Mouse (Mus musculus) adrenal gland, postnatal 4 days (tissue): Measurements from ENCODE around the gene Pdxdc1. TPM values are rescaled to one million over a fixed set of nuclear protein-coding genes. Genes with fewer than 3 reads are reported as not detected.
"Not testable (repeated sequence)": the region's sequence is repeated elsewhere in the genome, so short reads cannot be mapped to it uniquely, and the experiment has no call there.

Experiments used
- DNase-seq, 2 experiments: peaks; one replicate each; pipeline ENCODE4 v3.0.0; 2021 to 2022; ENCODE audit warnings: low spot score in 2 of 2, mixed read lengths in 2 of 2
- total RNA-seq, 2 experiments: library from RNA; stranded (reverse); gene quantifications; 2 replicates each; pipeline ENCODE4 v1.2.3; 2021

Pdxdc1 gene
- total RNA-seq, 2 experiments from 2014 or later = 85.6 to 92.1 TPM

GRCm38 (mm10) chr16:13892850-13893249, 10.1 kb downstream of the Pdxdc1 start:
- DNase-seq = no peak

GRCm38 (mm10) chr16:13890449-13890848, 12.5 kb downstream of the Pdxdc1 start:
- DNase-seq = no peak

GRCm38 (mm10) chr16:13883094-13883774, 19.7 kb downstream of the Pdxdc1 start:
- no peak for DNase-seq

GRCm38 (mm10) chr16:13875483-13875882, 27.4 kb downstream of the Pdxdc1 start:
- no peak for DNase-seq

- peak; percentile 3 to 5 for DNase-seq
Measured at GRCm38 (mm10) chr16:13867910-13868514, 34.9 kb downstream of the Pdxdc1 start.

- DNase-seq = not testable (repeated sequence)
Measured at GRCm38 (mm10) chr16:13867406-13867805, 35.5 kb downstream of the Pdxdc1 start.

GRCm38 (mm10) chr16:13866616-13867015, 36.3 kb downstream of the Pdxdc1 start:
- DNase-seq = no peak

- no peak for DNase-seq
Measured at GRCm38 (mm10) chr16:13866076-13866475, 36.9 kb downstream of the Pdxdc1 start.

- DNase-seq = no peak
Measured at GRCm38 (mm10) chr16:13853886-13854285, 49.0 kb downstream of the Pdxdc1 start.

GRCm38 (mm10) chr16:13851446-13851845, 51.5 kb downstream of the Pdxdc1 start:
- no peak for DNase-seq

GRCm38 (mm10) chr16:13848310-13848709, 54.6 kb downstream of the Pdxdc1 start:
- no peak for DNase-seq

- DNase-seq = no peak
Measured at GRCm38 (mm10) chr16:13846675-13847074, 56.3 kb downstream of the Pdxdc1 start.

GRCm38 (mm10) chr16:13845031-13845430, 57.9 kb downstream of the Pdxdc1 start:
- DNase-seq = no peak

- no peak for DNase-seq
Measured at GRCm38 (mm10) chr16:13840956-13841355, 62.0 kb downstream of the Pdxdc1 start.

GRCm38 (mm10) chr16:13840056-13840455, 62.9 kb downstream of the Pdxdc1 start:
- DNase-seq = no peak

GRCm38 (mm10) chr16:13834382-13834781, 68.5 kb downstream of the Pdxdc1 start:
- DNase-seq = no peak

- no peak for DNase-seq
Measured at GRCm38 (mm10) chr16:13831606-13832005, 71.3 kb downstream of the Pdxdc1 start.

- DNase-seq = no peak
Measured at GRCm38 (mm10) chr16:13830444-13830843, 72.5 kb downstream of the Pdxdc1 start.

- no peak for DNase-seq
Measured at GRCm38 (mm10) chr16:13826511-13826910, 76.4 kb downstream of the Pdxdc1 start.

GRCm38 (mm10) chr16:13825781-13826490, 77.0 kb downstream of the Pdxdc1 start:
- no peak for DNase-seq

- no peak for DNase-seq
Measured at GRCm38 (mm10) chr16:13820771-13821170, 82.2 kb downstream of the Pdxdc1 start.

- DNase-seq = no peak
Measured at GRCm38 (mm10) chr16:13819806-13820500, 83.0 kb downstream of the Pdxdc1 start.
